In the genomic region with DNA sequence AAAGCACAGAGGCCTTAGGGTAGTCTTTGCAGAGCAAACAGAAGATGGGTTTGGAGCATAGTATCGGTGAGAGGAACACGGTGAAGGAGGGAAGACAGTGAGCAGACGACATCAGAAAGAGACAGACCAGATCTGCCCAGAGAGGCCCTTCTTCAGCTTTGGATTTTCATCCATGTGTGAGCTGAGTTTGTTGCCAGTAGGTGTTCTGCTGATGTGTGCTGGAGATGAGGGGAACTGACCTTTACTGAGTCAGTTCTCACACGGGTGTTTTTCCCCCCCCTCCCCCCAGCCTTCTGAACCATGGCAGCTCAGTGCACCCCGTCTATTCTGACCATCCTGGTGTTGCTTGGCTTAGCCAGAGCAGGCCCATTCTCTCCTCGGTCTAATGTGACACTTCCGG, we compare ENCODE assay signal across 9 mouse cellular contexts. TPM values are rescaled to one million over a fixed set of nuclear protein-coding genes. Genes with fewer than 3 reads are reported as not detected.
DNase-seq lines count a peak whose midpoint lies in the region; ATAC-seq and TF ChIP-seq lines count a peak whose summit lies in the region.
"Had no signal": no experiment of that assay in that cellular context is flagged by ENCODE, and none has a peak within 500 bp of the region (broad histone marks: within the 10 kb centered on the region; RNA-seq: fewer than 3 reads in every experiment).

Gene Tnxb, plus strand, starts transcription at position 301 of the 400 bp plus-strand sequence.

- no peaks in the 10 kb centered on the region for H3K36me3 ChIP-seq in lung, postnatal 0 days (ENCODE audit: insufficient read depth, low read length)
- no peaks in the 10 kb centered on the region for H3K36me3 ChIP-seq in intestine, embryonic 14.5 days (ENCODE audit: control insufficient read depth, insufficient read depth, low read length)
- H3K36me3 ChIP-seq in stomach, embryonic 14.5 days (ENCODE audit: control insufficient read depth, insufficient read depth, low read length), result no peaks in the 10 kb centered on the region

- H3K9me3 ChIP-seq in lung, postnatal 0 days (ENCODE audit: low read length), result no peaks in the 10 kb centered on the region
- H3K9me3 ChIP-seq in intestine, embryonic 14.5 days (ENCODE audit: control insufficient read depth, low read length), result no peaks in the 10 kb centered on the region
- H3K9me3 ChIP-seq in stomach, embryonic 14.5 days (ENCODE audit: control insufficient read depth, low read depth, low read length), result no peaks in the 10 kb centered on the region

- TF ChIP-seq CTCF in lung, postnatal 0 days (IDR thresholded peaks at IDR 0.05), result no peak

- H3K27me3 ChIP-seq in lung, postnatal 0 days (replicated peaks; ENCODE audit: insufficient read depth, low read length), result peaks cover 43% of the 10 kb centered on the region
- peaks cover 38% of the 10 kb centered on the region for H3K27me3 ChIP-seq in intestine, embryonic 14.5 days (replicated peaks; ENCODE audit: control insufficient read depth, insufficient read depth, low read length)
- peaks cover 31% of the 10 kb centered on the region for H3K27me3 ChIP-seq in stomach, embryonic 14.5 days (ENCODE audit: control insufficient read depth, insufficient read depth, low read length)

- TF ChIP-seq EP300 in lung, postnatal 0 days (IDR thresholded peaks at IDR 0.05), result no peak

- H3K4me1 ChIP-seq in lung, postnatal 0 days (ENCODE audit: insufficient read depth, low read depth, low read length), result peaks cover 8% of the 10 kb centered on the region; the same call in 1 of the 2 replicates
- H3K4me1 ChIP-seq in intestine, embryonic 14.5 days (replicated peaks; ENCODE audit: control insufficient read depth, insufficient read depth, low read length), result peaks cover 18% of the 10 kb centered on the region
- peaks cover 11% of the 10 kb centered on the region; the same call in 1 of the 2 replicates for H3K4me1 ChIP-seq in stomach, embryonic 14.5 days (ENCODE audit: control insufficient read depth, insufficient read depth, low read length)

- ATAC-seq in lung, postnatal 0 days, result no peak
- ATAC-seq in intestine, embryonic 14.5 days (replicated peaks; ENCODE audit: low FRiP score, low TSS enrichment, low read depth), result no peak
- ATAC-seq in stomach, embryonic 14.5 days (ENCODE audit: insufficient number of reproducible peaks, insufficient read depth, low FRiP score, low read depth), result no peak

- H3K4me3 ChIP-seq in lung, postnatal 0 days (ENCODE audit: low read depth, low read length), result 0 out of 2 replicates have a peak within 1 kb of the TSS, but pooled peaks have one; percentile 12
- peak within 1 kb of the TSS; percentile 34 for H3K4me3 ChIP-seq in intestine, embryonic 14.5 days (ENCODE audit: low read depth, low read length)
- peak within 1 kb of the TSS; percentile 30 for H3K4me3 ChIP-seq in stomach, embryonic 14.5 days (ENCODE audit: low read depth, low read length)

- WGBS in lung, postnatal 0 days, result 63% methylated on average over 7 of the region's 7 CpGs
- 55% methylated on average over 7 of the region's 7 CpGs for WGBS in intestine, embryonic 14.5 days
- WGBS in stomach, embryonic 14.5 days, result 56% methylated on average over 7 of the region's 7 CpGs

- DNase-seq in lung, postnatal 0 days (ENCODE audit: low spot score), result no peak
- no peak for DNase-seq in lung, postnatal 14 days
- no peak for DNase-seq in gastrocnemius, postnatal 10 days
- DNase-seq in intestine, embryonic 14.5 days (ENCODE audit: low spot score), result no peak
- DNase-seq in adipocyte (ENCODE audit: low spot score), result no peak
- no peak for DNase-seq in thymus, postnatal 4 days
- no peak for DNase-seq in yolk sac, embryonic 10.5 days (ENCODE audit: low spot score)

- no peak within 1 kb of the TSS for H3K27ac ChIP-seq in lung, postnatal 0 days (ENCODE audit: low read length)
- no peak within 1 kb of the TSS for H3K27ac ChIP-seq in intestine, embryonic 14.5 days (ENCODE audit: low read depth)
- H3K27ac ChIP-seq in stomach, embryonic 14.5 days (ENCODE audit: low read length), result no peak within 1 kb of the TSS
- H3K27ac ChIP-seq: macrophage had no signal

- H3K4me2 ChIP-seq in lung, postnatal 0 days (replicated peaks; ENCODE audit: low read depth, low read length), result peak within 1 kb of the TSS; percentile 40; the same call in 1 of the 2 replicates
- H3K4me2 ChIP-seq in intestine, embryonic 14.5 days (ENCODE audit: low read length), result peak within 1 kb of the TSS; percentile 61
- H3K4me2 ChIP-seq in stomach, embryonic 14.5 days (replicated peaks; ENCODE audit: low read depth, low read length), result peak within 1 kb of the TSS; percentile 55

- no peak within 1 kb of the TSS for H3K9ac ChIP-seq in lung, postnatal 0 days (replicated peaks; ENCODE audit: low read depth)
- peak within 1 kb of the TSS; percentile 37 for H3K9ac ChIP-seq in intestine, embryonic 14.5 days (ENCODE audit: low read length)
- 0 out of 2 replicates have a peak within 1 kb of the TSS, but pooled peaks have one; percentile 6 for H3K9ac ChIP-seq in stomach, embryonic 14.5 days (replicated peaks; ENCODE audit: low read depth, low read length)

RNA-seq across cellular contexts. Expression of gene Tnxb, which starts in this region (rescaled TPM):
- polyA plus RNA-seq in lung, postnatal 0 days (2015; fragmentation: Nextera tagmentation; extraction: Ambion mirVana), result 0.85 and 0.99 TPM in 2 replicates
- 100 to 1,000 TPM in 1 of 2 experiments, 10 to 100 TPM in 1; 90.2 to 123 TPM for total RNA-seq in gastrocnemius, postnatal 10 days (2021)
- 2.2 and 2.7 TPM in 2 replicates for polyA plus RNA-seq in intestine, embryonic 14.5 days (2014; fragmentation: Nextera tagmentation; extraction: Ambion mirVana)
- polyA plus RNA-seq in stomach, embryonic 14.5 days (2014; fragmentation: Nextera tagmentation; extraction: Ambion mirVana), result 1.1 TPM in 2 replicates
- polyA plus RNA-seq: macrophage had no signal
